Mouse (Mus musculus) mouse trophoblast stem cell (cell line): ENCODE data around the gene Ncam1.

ENCODE experiments used
- in situ Hi-C, 2 experiments: fragments of 300-500 bp; cut with MseI, MboI; formaldehyde crosslinking; loops; 2 replicates in 1 of 2; 3 replicates in 1 of 2; pipeline ENCODE4 v1.15.1; 2025

Gene Ncam1

GRCm38 (mm10) chr9:49507829-49508585 lies 290.7 kb downstream of the Ncam1 start:
- in situ Hi-C loops, result no loop called here

GRCm38 (mm10) chr9:49504658-49505057 lies 294.1 kb downstream of the Ncam1 start:
- in situ Hi-C loops, result no loop called here

GRCm38 (mm10) chr9:49502245-49502644 lies 296.5 kb downstream of the Ncam1 start:
- in situ Hi-C loops, result no loop called here

GRCm38 (mm10) chr9:49499878-49500277 lies 298.8 kb downstream of the Ncam1 start:
- in situ Hi-C loops, result no loop called here

GRCm38 (mm10) chr9:49493979-49494649 lies 304.6 kb downstream of the Ncam1 start:
- in situ Hi-C loops, result no loop called here

GRCm38 (mm10) chr9:49490609-49491008 lies 308.1 kb downstream of the Ncam1 start:
- in situ Hi-C loops, result no loop called here

- in situ Hi-C loops, result loop anchor here (5.0 to 10.0 kb wide), 3 partner anchors 242 to 407 kb away; partner anchors contain the start of gene Tmprss5 (in 2 of the 2)
Measured at GRCm38 (mm10) chr9:49488912-49489895, 309.5 kb downstream of the Ncam1 start.

GRCm38 (mm10) chr9:49488258-49488657 lies 310.5 kb downstream of the Ncam1 start:
- in situ Hi-C loops, result loop anchor here (5.0 to 10.0 kb wide), 3 partner anchors 241 to 406 kb away; partner anchors contain the start of gene Tmprss5 (in 2 of the 2)

GRCm38 (mm10) chr9:49487657-49487943 lies 311.1 kb downstream of the Ncam1 start:
- in situ Hi-C loops, result loop anchor here (5.0 to 10.0 kb wide), 3 partner anchors 240 to 405 kb away; partner anchors contain the start of gene Tmprss5 (in 2 of the 2)

- in situ Hi-C loops, result loop anchor here (5.0 to 10.0 kb wide), 3 partner anchors 240 to 405 kb away; partner anchors contain the start of gene Tmprss5 (in 2 of the 2)
Measured at GRCm38 (mm10) chr9:49486805-49487656, 311.7 kb downstream of the Ncam1 start.

- in situ Hi-C loops, result loop anchor here (5.0 to 10.0 kb wide), 3 partner anchors 239 to 404 kb away; partner anchors contain the start of gene Tmprss5 (in 2 of the 2)
Measured at GRCm38 (mm10) chr9:49485892-49486311, 312.8 kb downstream of the Ncam1 start, which contains the start of gene Ttc12. Ttc12 (minus strand) TSS chr9:49486225.

- in situ Hi-C loops, result loop anchor here (5.0 to 10.0 kb wide), 3 partner anchors 238 to 403 kb away; partner anchors contain the start of gene Tmprss5 (in 2 of the 2)
Measured at GRCm38 (mm10) chr9:49485250-49485891, 313.4 kb downstream of the Ncam1 start.

- in situ Hi-C loops, result loop anchor here in 1 of 2 experiments (10.0 kb wide), 1 partner anchor 239 kb away; no protein-coding TSS in a partner anchor
Measured at GRCm38 (mm10) chr9:49483316-49483715, 315.4 kb downstream of the Ncam1 start.

- in situ Hi-C loops, result no loop called here
Measured at GRCm38 (mm10) chr9:49472126-49472525, 326.6 kb downstream of the Ncam1 start.

GRCm38 (mm10) chr9:49470946-49471345 lies 327.8 kb downstream of the Ncam1 start:
- in situ Hi-C loops, result no loop called here

GRCm38 (mm10) chr9:49470006-49470405 lies 328.7 kb downstream of the Ncam1 start:
- in situ Hi-C loops, result no loop called here

- in situ Hi-C loops, result no loop called here
Measured at GRCm38 (mm10) chr9:49456136-49456535, 342.6 kb downstream of the Ncam1 start.

GRCm38 (mm10) chr9:49452396-49452795 lies 346.3 kb downstream of the Ncam1 start:
- in situ Hi-C loops, result no loop called here
